In the genomic region with DNA sequence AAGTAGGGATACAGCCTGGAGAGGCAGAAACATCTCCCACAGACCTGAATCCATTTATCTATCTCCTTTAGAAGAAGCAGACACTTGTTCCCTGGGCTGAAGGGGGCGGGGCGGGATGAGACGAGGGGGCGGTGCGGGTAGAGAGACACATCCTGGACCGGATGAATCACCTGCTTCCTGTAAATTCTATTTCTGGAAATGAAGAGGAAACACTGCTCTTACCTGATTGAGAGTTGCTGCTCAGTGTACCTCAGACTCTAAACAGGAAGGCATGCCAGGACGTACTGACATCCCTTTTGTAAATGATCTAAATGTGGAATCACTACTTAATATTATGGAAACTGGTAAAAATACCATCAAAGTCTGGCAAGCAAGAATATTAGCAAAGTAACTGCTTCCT, we compare ENCODE assay signal across 17 mouse cellular contexts.
DNase-seq lines count a peak whose midpoint lies in the region; ATAC-seq lines count a peak whose summit lies in the region.
"Had no signal": no experiment of that assay in that cellular context is flagged by ENCODE, and none has a peak within 500 bp of the region (broad histone marks: within the 10 kb centered on the region; RNA-seq: fewer than 3 reads in every experiment).

No protein-coding gene starts in this region.

- H3K36me3 ChIP-seq in kidney, embryonic 15.5 days = no peaks in the 10 kb centered on the region
- H3K36me3 ChIP-seq: hindbrain, embryonic 15.5 days; limb, embryonic 15.5 days; lung, embryonic 15.5 days; midbrain, embryonic 13.5 days had no signal

- intact Hi-C loops in left cerebral cortex, postnatal 36 days (cut with DNase I) = no loop called here

- H3K4me2 ChIP-seq in kidney, embryonic 15.5 days = no peak overlapping the region
- H3K4me2 ChIP-seq: hindbrain, embryonic 15.5 days; limb, embryonic 15.5 days; lung, embryonic 15.5 days; midbrain, embryonic 13.5 days had no signal

- no peak overlapping the region for H3K27ac ChIP-seq in kidney, embryonic 15.5 days
- H3K27ac ChIP-seq: hindbrain, embryonic 15.5 days; layer of hippocampus, adult 2 months; limb, embryonic 15.5 days; midbrain, embryonic 13.5 days had no signal

- peaks cover 4% of the 10 kb centered on the region; the same call in 1 of the 2 replicates for H3K4me1 ChIP-seq in kidney, embryonic 15.5 days
- H3K4me1 ChIP-seq: limb, embryonic 15.5 days; lung, embryonic 15.5 days had no signal

- H3K9me3 ChIP-seq in kidney, embryonic 15.5 days (replicated peaks) = no peaks in the 10 kb centered on the region
- H3K9me3 ChIP-seq: hindbrain, embryonic 15.5 days; limb, embryonic 15.5 days; lung, embryonic 15.5 days; midbrain, embryonic 13.5 days had no signal

- peak; percentile 24 for DNase-seq in adrenal gland, postnatal 10 days
- DNase-seq in adrenal gland, adult 18-20 months (ENCODE audit: low spot score in 2 of 2) = no peak
- DNase-seq in kidney, adult 9 months = peak; percentile 49
- DNase-seq in 3T3-L1 (ENCODE audit: low read depth, low spot score) = peak; percentile 13
- DNase-seq in induced T-regulatory cell, adult 2 months (ENCODE audit: low read depth) = peak; percentile 20
- no peak for DNase-seq in left cerebral cortex, postnatal 36 days (ENCODE audit: low spot score in 2 of 2)
- DNase-seq in right cerebral cortex, adult 2 months (ENCODE audit: low spot score in 2 of 2) = no peak
- DNase-seq: cerebellum, adult 9-10 months; embryo, embryonic 11 days; forebrain, postnatal 0 days; gastrocnemius, postnatal 36 days had no signal

- ATAC-seq in kidney, embryonic 15.5 days (replicated peaks; ENCODE audit: low FRiP score) = no peak
- ATAC-seq: forebrain, postnatal 0 days; midbrain, embryonic 13.5 days had no signal

- 80% methylated on average over 7 of the region's 7 CpGs for WGBS in kidney, embryonic 15.5 days

- no peak overlapping the region for H3K4me3 ChIP-seq in kidney, embryonic 15.5 days (replicated peaks)
- H3K4me3 ChIP-seq: hindbrain, embryonic 15.5 days; layer of hippocampus, adult 2 months; limb, embryonic 15.5 days; lung, embryonic 15.5 days; midbrain, embryonic 13.5 days had no signal

- no peaks in the 10 kb centered on the region for H3K27me3 ChIP-seq in kidney, embryonic 15.5 days
- H3K27me3 ChIP-seq: hindbrain, embryonic 15.5 days; limb, embryonic 15.5 days; lung, embryonic 15.5 days; midbrain, embryonic 13.5 days had no signal

- H3K9ac ChIP-seq in kidney, embryonic 15.5 days = no peak overlapping the region
- H3K9ac ChIP-seq: forebrain, postnatal 0 days; hindbrain, embryonic 15.5 days; limb, embryonic 15.5 days; lung, embryonic 15.5 days; midbrain, embryonic 13.5 days had no signal

Comparison
In these comparisons a context has a peak if more than half of its experiments do, and no peak if none do; other contexts are left out.
1. DNase-seq: peak in adrenal gland, postnatal 10 days (single experiment), kidney, adult 9 months (single experiment), 3T3-L1 (single experiment) and induced T-regulatory cell, adult 2 months (single experiment); none in adrenal gland, adult 18-20 months (0 of 2), left cerebral cortex, postnatal 36 days (0 of 2) and right cerebral cortex, adult 2 months (0 of 2).